Mouse (Mus musculus): ENCODE measurements at regions not wholly inside any gene's neighbourhood (a gene's known extent, or its start where the extent isn't known, plus 50 kb on each side); places are given as distances from the start of the nearest gene placed in this dataset.

GRCm38 (mm10) chr15:59954345-59954744, 62.1 kb downstream of the 4933412E24Rik start:
- DNase-seq (ENCODE audit: low spot score in 2 of 2), result peak; percentile 3 to 29

- DNase-seq (ENCODE audit: low spot score in 2 of 2), result no peak
These were observed 62.6 kb downstream of the 4933412E24Rik start for GRCm38 (mm10) chr15:59953857-59954256.

GRCm38 (mm10) chr15:59950617-59951216, 65.7 kb downstream of the 4933412E24Rik start:
- DNase-seq (ENCODE audit: low spot score in 2 of 2), result no peak

- DNase-seq (ENCODE audit: low spot score in 2 of 2), result no peak
These were observed 71.2 kb downstream of the 4933412E24Rik start for GRCm38 (mm10) chr15:59945208-59945607.

GRCm38 (mm10) chr15:59936486-59936885, 79.9 kb downstream of the 4933412E24Rik start:
- no peak for DNase-seq (ENCODE audit: low spot score in 2 of 2)

GRCm38 (mm10) chr15:59913860-59914259, 102.6 kb downstream of the 4933412E24Rik start:
- DNase-seq (ENCODE audit: low spot score in 2 of 2), result no peak

- DNase-seq (ENCODE audit: low spot score in 2 of 2), result no peak
These were observed 108.1 kb downstream of the 4933412E24Rik start for GRCm38 (mm10) chr15:59908300-59908699.

- DNase-seq (ENCODE audit: low spot score in 2 of 2), result no peak
These were observed 110.3 kb downstream of the 4933412E24Rik start for GRCm38 (mm10) chr15:59905832-59906797.

GRCm38 (mm10) chr15:59904741-59905140, 111.7 kb downstream of the 4933412E24Rik start:
- DNase-seq (ENCODE audit: low spot score in 2 of 2), result no peak

GRCm38 (mm10) chr15:59888996-59889395, 127.4 kb downstream of the 4933412E24Rik start:
- DNase-seq (ENCODE audit: low spot score in 2 of 2), result no peak

GRCm38 (mm10) chr15:59888131-59888459, 128.3 kb downstream of the 4933412E24Rik start:
- DNase-seq (ENCODE audit: low spot score in 2 of 2), result no peak

GRCm38 (mm10) chr15:59887381-59888130, 128.9 kb downstream of the 4933412E24Rik start:
- DNase-seq (ENCODE audit: low spot score in 2 of 2), result no peak

- DNase-seq (ENCODE audit: low spot score in 2 of 2), result no peak
These were observed 130.4 kb downstream of the 4933412E24Rik start for GRCm38 (mm10) chr15:59886036-59886435.

- no peak for DNase-seq (ENCODE audit: low spot score in 2 of 2)
These were observed 134.0 kb downstream of the 4933412E24Rik start for GRCm38 (mm10) chr15:59882444-59882843.

GRCm38 (mm10) chr15:59880426-59880825, 136.0 kb downstream of the 4933412E24Rik start:
- DNase-seq (ENCODE audit: low spot score in 2 of 2), result no peak

GRCm38 (mm10) chr15:59879311-59879710, 137.1 kb downstream of the 4933412E24Rik start:
- DNase-seq (ENCODE audit: low spot score in 2 of 2), result no peak

- no peak for DNase-seq (ENCODE audit: low spot score in 2 of 2)
These were observed 140.1 kb downstream of the 4933412E24Rik start for GRCm38 (mm10) chr15:59876279-59876742.

GRCm38 (mm10) chr15:59866701-59867100, 149.7 kb downstream of the 4933412E24Rik start:
- no peak for DNase-seq (ENCODE audit: low spot score in 2 of 2)

GRCm38 (mm10) chr15:59864746-59865499, 151.5 kb downstream of the 4933412E24Rik start:
- no peak for DNase-seq (ENCODE audit: low spot score in 2 of 2)

GRCm38 (mm10) chr15:59852271-59853000, 164.0 kb downstream of the 4933412E24Rik start:
- DNase-seq (ENCODE audit: low spot score in 2 of 2), result no peak
